Mouse (Mus musculus) kidney, postnatal 10 days (tissue): ENCODE measurements around the gene Nudt14.

Experiments
- DNase-seq: peaks from one replicate; pipeline ENCODE4 v3.0.0; 2021; ENCODE audit warnings: mixed read lengths

Gene Nudt14

GRCm38 (mm10) chr12:112941776-112942713 is at the start of gene Nudt14:
TSS of gene Nudt14 (minus strand) at chr12:112942124.
- peak; percentile 91 for DNase-seq

DNA sequence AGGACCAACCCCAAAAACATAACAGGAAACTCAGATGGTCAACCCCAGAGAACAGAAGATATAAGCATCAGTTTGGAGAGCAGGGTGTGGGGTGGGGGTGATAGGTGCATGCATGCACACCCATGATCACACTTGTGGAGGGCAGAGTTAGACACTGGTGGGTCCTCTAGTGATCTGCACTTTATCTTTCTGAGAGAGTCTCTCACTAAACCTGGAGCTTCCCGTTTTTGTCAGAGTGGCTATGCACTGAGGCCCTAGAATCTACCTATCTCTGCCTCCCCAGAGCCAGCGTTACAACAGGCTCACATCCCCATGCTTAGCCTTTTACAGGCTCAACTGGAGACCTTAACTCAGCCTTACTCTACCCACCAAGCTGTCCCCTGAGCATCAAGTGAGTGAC is 49.5 kb upstream of the Nudt14 start:
- DNase-seq, result no peak

- DNase-seq, result no peak
Observed at GRCm38 (mm10) chr12:112990706-112991405, 48.9 kb upstream of the Nudt14 start.

DNA sequence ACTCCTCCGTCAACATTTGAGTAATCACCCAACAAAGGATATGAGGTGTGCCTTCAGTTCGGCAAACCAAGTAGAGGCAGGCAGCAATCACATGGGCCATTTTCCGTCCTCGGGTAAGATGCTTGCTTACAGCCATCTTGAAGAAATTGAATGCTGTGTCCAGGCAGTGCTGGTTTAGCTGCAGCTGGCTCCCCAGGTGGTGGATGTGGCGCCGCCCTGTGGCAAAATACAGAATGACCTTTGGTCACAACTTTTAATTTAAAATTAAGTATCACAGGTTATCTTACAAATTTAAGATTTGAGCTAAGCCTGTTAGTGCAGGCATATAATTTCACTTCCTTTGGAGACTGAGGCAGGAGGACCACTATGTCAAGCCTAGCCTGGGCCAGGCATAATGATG is 46.0 kb upstream of the Nudt14 start:
- DNase-seq, result peak; percentile 50

- no peak for DNase-seq
Observed at GRCm38 (mm10) chr12:112985346-112985745, 43.4 kb upstream of the Nudt14 start.

GRCm38 (mm10) chr12:112982031-112982430 is 40.1 kb upstream of the Nudt14 start:
- DNase-seq, result no peak

DNA sequence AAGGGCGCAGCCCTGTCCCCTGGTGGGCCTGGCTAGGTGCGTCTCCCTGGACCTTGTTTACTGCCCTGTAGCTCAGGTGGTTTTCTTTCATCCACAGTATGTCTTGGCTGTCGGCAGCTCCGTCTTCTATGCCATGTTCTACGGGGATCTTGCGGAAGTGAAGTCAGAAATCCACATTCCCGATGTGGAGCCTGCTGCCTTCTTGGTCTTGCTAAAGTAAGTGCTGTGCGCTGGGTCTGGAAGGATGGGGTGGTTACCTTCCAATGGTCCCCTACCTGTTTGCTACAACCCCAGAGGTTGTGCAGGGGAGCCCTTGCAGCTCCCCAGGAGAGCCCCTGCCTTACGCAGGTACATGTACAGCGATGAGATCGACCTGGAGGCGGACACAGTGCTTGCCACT is 35.2 kb upstream of the Nudt14 start:
- no peak for DNase-seq

GRCm38 (mm10) chr12:112976371-112977073 is 34.6 kb upstream of the Nudt14 start, which contains the start of gene Btbd6:
TSS of gene Btbd6 (plus strand) at chr12:112976482.
- DNase-seq, result peak; percentile 95

DNA sequence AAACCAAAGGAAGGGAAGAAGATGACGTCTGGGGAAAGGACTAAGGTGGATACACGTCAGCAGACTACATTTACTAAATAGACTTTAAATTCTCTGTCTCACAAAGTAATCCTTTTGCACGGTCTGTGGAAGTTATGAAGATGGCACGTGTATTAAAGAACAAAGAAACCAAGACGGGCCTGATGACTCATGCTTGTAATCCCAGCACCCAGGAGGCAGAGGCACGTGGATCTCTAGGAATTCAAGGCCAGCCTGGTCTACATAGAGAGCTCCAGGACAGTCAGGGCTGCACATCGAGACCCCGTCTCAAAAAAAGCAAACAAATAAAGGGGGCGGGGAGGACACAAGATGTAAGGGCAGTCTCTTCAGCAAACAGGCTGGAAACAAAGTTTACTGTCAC is 32.8 kb upstream of the Nudt14 start:
- DNase-seq, result no peak

GRCm38 (mm10) chr12:112969616-112970015 is 27.7 kb upstream of the Nudt14 start:
- no peak for DNase-seq

- no peak for DNase-seq
Observed at GRCm38 (mm10) chr12:112968943-112969342, 27.0 kb upstream of the Nudt14 start.

DNA sequence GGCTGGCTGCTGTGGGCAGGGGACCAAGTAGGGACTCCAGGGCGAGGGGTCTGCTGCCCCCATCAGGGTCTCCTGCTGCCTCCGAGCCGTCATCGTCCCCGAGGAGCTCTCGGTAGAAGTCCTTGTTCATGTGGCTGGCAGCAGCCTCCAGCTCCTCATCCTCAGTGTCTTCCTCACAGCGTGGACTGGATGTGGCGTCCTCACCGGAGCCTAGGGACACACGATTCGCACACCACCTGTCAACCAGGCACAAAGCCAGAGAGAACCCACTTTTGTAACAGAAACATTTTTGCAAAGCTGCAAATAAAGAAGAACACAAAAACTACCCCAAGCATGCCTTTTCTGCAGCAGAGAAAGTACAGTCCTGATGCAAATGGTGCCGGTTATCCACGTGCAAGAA is 23.9 kb upstream of the Nudt14 start:
- DNase-seq, result no peak

DNA sequence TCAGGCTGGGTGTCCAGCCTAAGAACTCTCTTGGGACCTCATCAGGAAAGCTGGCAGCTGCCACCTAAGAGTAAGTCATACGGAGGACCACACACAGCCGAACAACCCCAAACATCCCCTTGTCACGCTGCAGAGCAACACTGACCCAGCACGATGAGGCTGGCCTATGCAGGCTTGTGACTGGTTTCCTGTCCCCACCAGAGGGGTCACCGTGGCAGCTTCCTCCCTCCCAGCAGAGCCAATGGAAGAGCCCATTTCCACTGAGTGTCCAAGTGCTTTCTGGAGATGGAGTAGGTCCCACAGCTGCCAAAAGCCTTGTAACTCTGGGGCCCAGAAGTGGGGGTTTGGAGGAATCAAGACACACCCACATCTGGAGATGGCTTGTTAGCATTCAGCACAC is 19.9 kb upstream of the Nudt14 start:
- DNase-seq, result peak; percentile 54

DNA sequence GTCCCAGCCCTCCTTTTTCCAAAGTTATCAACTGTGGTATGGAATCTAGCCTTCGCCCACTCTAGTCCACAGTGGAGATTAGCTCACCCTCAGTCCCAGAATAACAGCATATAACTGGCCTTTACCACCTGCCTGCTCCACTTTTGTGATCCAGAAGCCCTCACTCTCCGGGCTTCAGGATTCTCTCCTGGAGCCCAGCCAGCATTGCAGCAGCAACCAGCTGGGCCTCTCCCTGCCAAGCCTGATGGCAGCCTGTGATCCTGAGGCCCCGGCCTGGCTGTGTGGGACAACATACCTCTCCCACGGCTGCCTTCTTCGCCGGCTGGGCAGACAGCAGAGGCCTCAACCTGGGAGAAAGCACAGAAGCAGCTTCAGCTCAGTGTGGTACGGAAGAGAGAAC is 19.5 kb upstream of the Nudt14 start:
- DNase-seq, result peak; percentile 45

DNA sequence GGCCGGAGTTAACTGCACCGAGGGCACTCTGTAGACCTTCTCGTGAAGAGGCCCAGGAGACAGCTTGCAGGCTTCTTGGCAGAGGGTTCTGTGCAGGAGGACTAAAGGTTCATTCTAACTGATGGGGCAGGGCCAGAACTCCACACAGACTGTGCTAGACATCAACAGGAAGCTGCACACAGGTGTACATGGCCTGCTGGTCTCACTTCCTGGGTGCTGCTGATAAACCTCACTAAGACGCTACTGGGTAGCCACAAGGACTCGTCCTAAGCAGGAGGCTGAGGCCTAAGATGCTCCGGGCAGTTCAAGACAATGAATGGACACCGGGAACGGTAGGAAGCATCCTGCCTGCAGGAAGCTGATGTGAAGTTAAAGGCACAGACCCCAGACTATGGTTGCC is 17.5 kb upstream of the Nudt14 start:
- no peak for DNase-seq

DNA sequence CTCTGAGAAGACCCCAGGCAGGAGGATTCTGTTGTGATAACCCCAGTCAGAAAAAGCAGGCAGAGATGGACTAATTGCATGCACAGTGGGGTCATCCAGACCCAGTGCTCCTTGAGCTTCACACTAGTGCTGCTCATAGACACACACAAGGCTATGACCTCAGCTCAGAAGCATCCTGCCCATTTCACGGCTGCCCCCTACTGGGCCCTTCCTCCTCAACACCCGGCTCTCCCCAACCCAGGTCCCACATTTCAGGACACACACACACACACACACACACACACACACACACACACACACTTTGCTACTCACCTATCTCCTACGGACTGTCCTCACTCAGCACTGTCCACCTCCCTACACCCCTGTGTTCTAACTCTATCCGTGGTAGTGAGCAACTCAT is 16.4 kb upstream of the Nudt14 start:
- peak; percentile 75 for DNase-seq

GRCm38 (mm10) chr12:112955800-112956199 is 13.9 kb upstream of the Nudt14 start:
- DNase-seq, result peak; percentile 86

- no peak for DNase-seq
Observed at GRCm38 (mm10) chr12:112952926-112953565, 11.1 kb upstream of the Nudt14 start.

GRCm38 (mm10) chr12:112952433-112952832 is 10.5 kb upstream of the Nudt14 start:
- peak; percentile 71 for DNase-seq

GRCm38 (mm10) chr12:112951150-112951842 is 9.4 kb upstream of the Nudt14 start:
- DNase-seq, result no peak

GRCm38 (mm10) chr12:112950761-112951129 is 8.8 kb upstream of the Nudt14 start:
- no peak for DNase-seq
